15 mouse cellular contexts compared by ENCODE assay signal in the genomic region with DNA sequence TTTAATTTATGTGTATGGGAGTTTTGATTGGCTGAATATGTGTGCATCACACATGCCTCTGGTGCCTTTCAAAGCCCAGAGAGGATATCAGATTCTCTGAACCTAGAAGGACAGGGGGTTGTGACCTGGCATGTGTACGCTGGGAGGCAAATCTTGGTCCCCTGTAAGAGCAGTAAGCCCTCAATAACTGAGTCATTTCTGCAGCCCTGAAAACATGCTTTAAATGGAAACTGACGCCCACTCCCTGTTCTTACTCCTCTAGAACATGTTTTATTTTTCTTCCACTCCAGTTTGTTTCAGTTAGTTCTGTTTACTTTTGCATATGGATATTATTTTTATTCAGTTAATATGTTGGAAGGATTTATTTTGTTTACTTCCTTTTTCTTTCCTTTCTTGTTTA.
"Had no signal": no experiment of that assay in that cellular context is flagged by ENCODE, and none has a peak within 500 bp of the region (broad histone marks: within the 10 kb centered on the region; RNA-seq: fewer than 3 reads in every experiment).

No protein-coding gene starts in this region.

- H3K27ac ChIP-seq: left cerebral cortex, adult 2 months; limb, embryonic 10.5 days; liver, embryonic 15.5 days; midbrain, embryonic 10.5 days; neural tube, embryonic 12.5 days had no signal

- H3K9ac ChIP-seq: liver, embryonic 15.5 days; neural tube, embryonic 12.5 days had no signal

- DNase-seq: kidney, postnatal 10 days; kidney, postnatal 4 days; lung, adult 2 months; lung, postnatal 10 days; lung, postnatal 4 days; midbrain, embryonic 14.5 days; right cerebral cortex, postnatal 4 days; spleen, adult 18-20 months; thymus, adult 18-20 months; thymus, postnatal 14 days had no signal

- H3K4me1 ChIP-seq: limb, embryonic 10.5 days; liver, embryonic 15.5 days; midbrain, embryonic 10.5 days; neural tube, embryonic 12.5 days had no signal

- H3K4me3 ChIP-seq: left cerebral cortex, adult 2 months; limb, embryonic 10.5 days; liver, embryonic 15.5 days; midbrain, embryonic 10.5 days; neural tube, embryonic 12.5 days had no signal

- H3K27me3 ChIP-seq: liver, embryonic 15.5 days; neural tube, embryonic 12.5 days had no signal

- H3K36me3 ChIP-seq: limb, embryonic 10.5 days; liver, embryonic 15.5 days; midbrain, embryonic 10.5 days; neural tube, embryonic 12.5 days had no signal
